Mouse (Mus musculus) megakaryocyte progenitor cell, adult 5-6 weeks (primary cell): ENCODE measurements around the gene Lmbrd2. TPM values are rescaled to one million over a fixed set of nuclear protein-coding genes. Genes with fewer than 3 reads are reported as not detected.

Experiments used
- total RNA-seq, 2 experiments: library from RNA; stranded (forward) in 1 of 2; stranded (reverse) in 1 of 2; fragments of 157-497, 149-512 nt in 1 of 2; fragments of 200-1000 nt in 1 of 2; gene quantifications; 2 replicates each; pipeline versions ENCODE4 v1.2.3 to v1.2.4; 2015 to 2017

Gene Lmbrd2
- total RNA-seq, 2 experiments from 2014 or later = 4.5 to 11.6 TPM

Other genes with a start within 250 kb of the Lmbrd2 start
- gene Ranbp3l, start 172.6 kb upstream of the Lmbrd2 start, total RNA-seq (2015) = not detected in 2 replicates
- gene Ranbp3l, start 172.6 kb upstream of the Lmbrd2 start, total RNA-seq (2017) = not detected in 2 replicates
- 64.3 and 68.6 TPM in 2 replicates for gene Nadk2, start 69.3 kb upstream of the Lmbrd2 start, total RNA-seq (2015)
- 59.7 and 73.9 TPM in 2 replicates for gene Nadk2, start 69.3 kb upstream of the Lmbrd2 start, total RNA-seq (2017)
- gene Skp2, start 14.9 kb downstream of the Lmbrd2 start, total RNA-seq (2015) = 21.6 and 24.4 TPM in 2 replicates
- 23.1 and 23.3 TPM in 2 replicates for gene Skp2, start 14.9 kb downstream of the Lmbrd2 start, total RNA-seq (2017)
- gene Ugt3a1, start 136.3 kb downstream of the Lmbrd2 start, total RNA-seq (2015) = not detected in 2 replicates
- gene Ugt3a1, start 136.3 kb downstream of the Lmbrd2 start, total RNA-seq (2017) = not detected in 2 replicates
- not detected in 2 replicates for gene Ugt3a2, start 195.0 kb downstream of the Lmbrd2 start, total RNA-seq (2015)
- not detected in 2 replicates for gene Ugt3a2, start 195.0 kb downstream of the Lmbrd2 start, total RNA-seq (2017)